Mouse (Mus musculus): ENCODE results near the gene Cyb5r3.

Gene Cyb5r3

GRCm38 (mm10) chr15:83172492-83173429 is at the start of gene Cyb5r3:
TSS of gene Cyb5r3 (minus strand) at chr15:83172592.
- DNase-seq (ENCODE audit: low read depth, low spot score): peak; percentile 64

DNA sequence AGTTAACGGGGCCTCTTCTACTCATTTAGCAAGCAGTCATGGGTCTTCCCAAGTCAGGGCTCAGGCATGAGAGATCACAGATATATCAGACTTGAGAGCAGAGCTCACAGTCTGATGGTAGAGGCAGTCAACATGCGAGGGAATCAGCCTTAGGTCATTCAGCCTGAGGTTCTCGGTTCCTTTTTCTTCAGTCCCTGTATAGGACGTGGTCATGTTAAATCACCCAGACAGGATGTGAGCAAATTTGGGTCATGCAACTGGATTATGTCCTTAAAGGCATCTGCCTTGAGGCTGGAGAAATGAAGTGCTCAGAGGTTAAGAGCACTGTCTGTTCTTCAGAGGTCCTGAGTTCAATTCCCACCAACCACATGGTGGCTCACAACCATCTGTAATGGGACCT is 49.3 kb upstream of the Cyb5r3 start:
- DNase-seq (ENCODE audit: low read depth, low spot score): no peak

GRCm38 (mm10) chr15:83220368-83221013 is 48.1 kb upstream of the Cyb5r3 start:
- DNase-seq (ENCODE audit: low read depth, low spot score): peak; percentile 25

GRCm38 (mm10) chr15:83215322-83216216 is 43.2 kb upstream of the Cyb5r3 start:
- DNase-seq (ENCODE audit: low read depth, low spot score): no peak

DNA sequence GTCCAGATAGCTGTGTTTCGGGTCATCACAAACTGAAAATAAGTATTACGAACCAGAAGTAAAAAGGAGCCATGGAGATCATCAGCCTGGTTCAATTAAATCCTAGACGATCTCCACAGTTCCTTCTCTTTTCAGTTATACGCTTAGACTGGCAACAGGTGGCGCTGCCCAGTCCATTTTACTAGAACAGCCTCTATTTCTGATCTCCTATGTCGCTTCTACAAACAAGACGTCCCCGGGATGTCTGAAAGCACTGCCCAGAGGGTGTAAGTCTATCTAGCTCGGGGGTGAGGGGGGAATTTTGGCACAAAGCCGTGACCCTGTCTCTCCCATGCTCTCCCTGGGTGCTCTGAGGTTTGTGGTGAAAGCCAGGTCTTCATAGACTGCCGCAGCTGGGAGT is 37.8 kb upstream of the Cyb5r3 start:
- peak; percentile 70 for DNase-seq (ENCODE audit: low read depth, low spot score)

DNA sequence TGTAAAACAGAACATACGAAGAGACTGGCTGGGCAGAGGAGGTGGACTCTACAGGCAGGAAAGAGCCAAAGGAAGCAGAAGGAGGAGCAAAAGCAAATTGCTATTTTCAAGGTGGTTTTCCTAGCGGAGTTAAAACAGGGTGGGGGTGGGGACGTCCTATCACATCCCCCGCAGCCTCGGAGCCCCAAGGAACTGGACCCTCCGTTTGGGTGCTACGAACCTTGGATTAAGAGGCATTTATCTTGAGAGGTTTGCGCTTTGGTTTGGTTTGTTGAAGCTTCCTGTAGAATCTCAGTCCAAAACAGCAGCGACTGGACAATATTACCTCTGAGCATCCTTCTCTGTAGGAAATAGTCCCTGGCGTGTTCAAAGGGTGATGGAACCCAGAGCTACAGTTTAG is 37.3 kb upstream of the Cyb5r3 start:
- DNase-seq (ENCODE audit: low read depth, low spot score): no peak

GRCm38 (mm10) chr15:83209092-83209695 is 36.8 kb upstream of the Cyb5r3 start:
- no peak for DNase-seq (ENCODE audit: low read depth, low spot score)

DNA sequence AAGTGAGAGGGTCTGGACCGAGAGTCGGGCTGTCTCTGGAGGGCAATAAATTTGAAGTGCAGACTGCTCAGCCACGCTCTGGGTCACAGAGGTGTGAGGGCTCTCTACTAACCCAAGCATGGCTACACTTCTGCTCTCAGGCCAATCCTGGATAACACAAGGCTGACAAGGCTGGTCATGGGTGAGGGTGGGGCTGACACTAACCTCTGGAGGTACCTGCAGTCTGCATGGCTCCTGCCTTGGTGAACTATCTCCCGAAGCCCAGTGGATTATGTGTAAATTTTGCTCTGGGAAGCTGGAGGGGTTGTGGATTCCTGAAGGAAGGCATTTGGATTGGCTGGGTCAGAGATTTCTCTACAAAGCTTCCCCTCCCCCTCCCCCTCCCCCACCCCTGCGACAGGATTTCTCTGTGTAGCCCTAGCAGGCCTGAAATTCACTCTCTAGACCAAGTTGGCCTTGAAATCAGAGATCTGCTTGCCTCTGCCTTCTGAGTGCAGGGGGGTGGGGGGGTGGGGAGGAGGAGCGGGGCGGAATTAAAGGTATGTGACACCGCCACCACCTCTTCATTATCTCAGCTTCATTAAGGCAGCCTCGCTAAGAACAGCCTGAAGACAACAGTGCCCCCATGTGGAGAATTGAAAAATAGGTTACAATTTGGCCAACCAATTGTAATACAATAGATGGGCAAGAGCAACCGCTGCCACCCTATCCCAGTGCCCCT is 32.5 kb upstream of the Cyb5r3 start:
- peak; percentile 82 for DNase-seq (ENCODE audit: low read depth, low spot score)

GRCm38 (mm10) chr15:83202412-83202811 is 30.0 kb upstream of the Cyb5r3 start:
- peak; percentile 59 for DNase-seq (ENCODE audit: low read depth, low spot score)

DNA sequence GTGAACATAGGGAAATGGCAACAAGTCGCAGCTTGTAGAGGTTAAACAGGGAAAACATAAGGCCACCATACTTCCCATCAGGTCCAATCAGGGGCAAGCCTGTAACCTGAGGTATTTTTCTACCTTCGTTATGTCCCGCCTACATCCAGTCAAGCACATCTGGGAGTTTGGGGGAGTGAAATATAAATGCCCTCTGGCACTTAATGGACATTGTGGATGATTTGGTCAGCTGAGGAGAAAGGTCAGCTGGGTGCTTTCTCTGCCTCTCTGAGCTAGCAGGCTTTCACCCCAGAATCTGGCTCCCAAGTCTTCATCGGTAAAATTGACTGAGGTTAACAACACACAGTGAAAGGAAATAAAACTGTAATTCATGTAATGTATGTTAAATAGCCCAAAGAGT is 21.0 kb upstream of the Cyb5r3 start:
- DNase-seq (ENCODE audit: low read depth, low spot score): no peak

DNA sequence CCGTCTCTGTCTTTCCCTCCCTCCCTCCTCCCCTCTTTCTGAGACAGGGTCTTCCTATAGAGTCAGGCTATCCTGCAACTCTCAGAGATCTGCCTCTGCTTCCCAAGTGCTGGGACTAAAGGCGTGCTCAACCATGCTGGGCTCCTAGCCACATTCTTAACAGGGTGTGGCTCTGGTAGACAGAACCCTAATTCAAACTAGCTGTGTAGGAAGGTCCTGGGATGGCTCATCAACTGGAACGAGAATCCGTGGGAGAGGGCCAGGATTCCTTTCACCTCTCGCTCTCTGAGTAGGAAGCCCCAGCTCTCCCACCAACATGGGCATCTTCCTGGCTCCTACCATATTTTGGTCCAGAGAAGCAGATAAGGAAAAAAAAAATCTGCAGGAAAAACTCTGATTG is 10.0 kb upstream of the Cyb5r3 start:
- DNase-seq (ENCODE audit: low read depth, low spot score): peak; percentile 62

- DNase-seq (ENCODE audit: low read depth, low spot score): peak; percentile 56
These were observed 9.5 kb upstream of the Cyb5r3 start for GRCm38 (mm10) chr15:83181800-83182330.

DNA sequence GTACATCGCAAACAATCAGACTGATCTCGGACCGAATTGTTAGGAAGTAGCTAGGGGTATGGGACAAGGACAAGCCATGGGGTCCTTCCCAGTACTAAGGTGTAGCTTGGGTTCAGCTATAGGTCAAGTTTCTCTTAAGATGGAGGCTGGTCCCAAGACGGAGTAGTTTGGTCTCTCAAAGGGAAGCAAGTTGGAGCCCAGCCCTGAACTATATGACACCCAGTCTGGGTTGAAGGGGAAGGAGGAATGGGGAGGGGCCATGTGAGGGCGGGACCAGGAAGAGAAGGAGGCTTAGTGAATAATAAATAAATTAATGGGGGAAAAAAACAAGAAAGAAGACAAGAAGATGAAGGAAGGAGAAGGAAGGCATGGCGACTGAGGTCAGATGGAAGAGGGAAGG is 7.6 kb upstream of the Cyb5r3 start:
- DNase-seq (ENCODE audit: low read depth, low spot score): peak; percentile 50

- no peak for DNase-seq (ENCODE audit: low read depth, low spot score)
These were observed 4.3 kb upstream of the Cyb5r3 start for GRCm38 (mm10) chr15:83176653-83177052.

GRCm38 (mm10) chr15:83173914-83174884 is 1.8 kb upstream of the Cyb5r3 start:
- no peak for DNase-seq (ENCODE audit: low read depth, low spot score)

DNA sequence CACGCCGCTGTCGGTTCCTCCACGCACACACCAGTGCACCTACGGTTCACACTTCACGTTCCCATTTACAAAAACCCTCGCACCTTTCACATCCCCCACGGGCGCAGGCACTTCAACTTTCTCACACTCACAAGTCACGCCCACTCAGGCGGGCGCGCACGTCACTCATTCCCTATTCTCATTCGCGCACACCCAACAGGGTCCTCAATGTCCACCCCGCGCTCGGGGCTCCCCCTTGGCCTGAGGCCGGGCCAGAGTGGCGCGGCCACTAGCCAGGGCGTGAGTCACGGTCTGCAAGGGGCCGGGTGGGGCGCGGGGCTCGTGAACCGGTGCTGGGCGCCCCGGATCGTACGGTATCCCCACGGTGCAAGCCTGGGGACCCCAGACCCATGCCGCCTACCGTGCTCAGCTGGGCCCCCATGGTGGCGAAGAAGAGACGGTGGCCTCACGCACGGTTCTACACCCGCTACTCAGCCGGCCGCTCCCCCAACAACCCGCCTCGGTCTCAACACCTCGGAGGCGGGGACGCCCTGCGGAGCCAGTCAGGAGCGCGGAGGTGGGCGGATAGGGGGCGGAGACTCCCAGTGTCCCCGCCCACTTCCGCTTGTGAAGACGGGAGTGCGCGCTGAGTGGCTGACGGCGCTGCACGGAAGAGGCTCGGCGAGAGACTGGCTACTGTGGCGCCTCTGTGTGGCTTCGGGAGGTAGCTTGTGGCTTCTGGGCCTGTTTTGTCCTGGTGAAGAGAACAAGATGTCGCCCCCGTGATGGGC is 495 bp downstream of the Cyb5r3 start:
- DNase-seq (ENCODE audit: low read depth, low spot score): peak; percentile 97

GRCm38 (mm10) chr15:83170956-83171659 is 1.3 kb downstream of the Cyb5r3 start:
- DNase-seq (ENCODE audit: low read depth, low spot score): no peak
